Mouse (Mus musculus): Measurements from ENCODE around the gene Gm45808.
"Not testable (repeated sequence)": the region's sequence is repeated elsewhere in the genome, so short reads cannot be mapped to it uniquely, and the experiment has no call there.

The Gm45808 gene

DNA sequence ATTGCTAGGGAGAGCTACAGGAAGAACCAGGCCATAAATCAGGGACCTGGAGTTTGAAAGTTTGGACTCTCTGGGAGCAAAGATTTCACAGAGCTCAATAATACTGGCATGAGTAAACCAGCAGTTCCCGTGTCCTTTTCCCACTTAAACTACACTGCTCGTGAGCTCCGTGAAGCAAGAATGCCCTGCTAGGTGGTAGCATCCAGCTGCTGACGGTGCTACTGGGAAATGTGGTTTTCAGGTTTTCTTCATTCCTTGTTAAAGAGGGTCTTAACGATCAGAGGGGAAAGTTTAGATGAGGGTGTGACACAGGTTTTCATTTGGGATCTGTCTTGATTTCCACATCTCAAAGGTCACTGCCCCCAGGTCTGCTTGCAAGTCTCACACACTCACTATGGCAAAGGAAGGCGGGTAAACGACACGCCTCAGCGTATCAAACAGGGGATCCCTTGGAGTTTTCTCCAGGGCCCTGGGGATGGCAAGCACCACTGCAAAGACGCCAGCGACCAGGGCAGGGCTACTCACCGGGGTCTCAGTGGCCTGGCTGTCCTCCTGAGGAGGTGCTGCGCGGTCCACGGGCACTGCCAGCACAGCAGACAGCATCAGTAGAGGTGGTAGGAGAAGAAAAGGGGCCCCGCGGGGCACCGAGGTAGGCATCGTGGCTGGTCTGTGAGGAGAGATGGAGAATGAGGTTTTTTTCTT is 22.7 kb upstream of the Gm45808 start:
- DNase-seq (ENCODE audit: low read depth, low spot score) = no peak

DNA sequence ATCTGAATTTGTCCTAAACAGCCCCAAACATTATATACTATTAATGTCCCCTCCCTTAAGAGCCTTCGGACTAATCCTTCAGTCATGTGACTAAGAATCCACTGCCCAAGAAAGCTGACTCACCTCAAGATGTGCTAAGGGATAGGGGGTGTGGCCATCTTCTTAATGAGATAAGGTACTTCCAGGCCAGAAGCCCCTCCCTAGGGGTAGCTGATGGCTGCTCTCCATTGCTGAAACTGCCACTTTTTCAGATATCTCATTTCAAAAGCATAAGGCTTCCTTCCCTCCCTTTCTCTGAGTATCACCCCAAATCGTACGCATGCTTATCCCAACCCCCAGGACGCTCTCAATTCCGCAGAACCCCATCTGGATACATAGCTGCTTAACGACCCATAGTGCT is 21.9 kb upstream of the Gm45808 start:
- no peak for DNase-seq (ENCODE audit: low read depth, low spot score)

DNA sequence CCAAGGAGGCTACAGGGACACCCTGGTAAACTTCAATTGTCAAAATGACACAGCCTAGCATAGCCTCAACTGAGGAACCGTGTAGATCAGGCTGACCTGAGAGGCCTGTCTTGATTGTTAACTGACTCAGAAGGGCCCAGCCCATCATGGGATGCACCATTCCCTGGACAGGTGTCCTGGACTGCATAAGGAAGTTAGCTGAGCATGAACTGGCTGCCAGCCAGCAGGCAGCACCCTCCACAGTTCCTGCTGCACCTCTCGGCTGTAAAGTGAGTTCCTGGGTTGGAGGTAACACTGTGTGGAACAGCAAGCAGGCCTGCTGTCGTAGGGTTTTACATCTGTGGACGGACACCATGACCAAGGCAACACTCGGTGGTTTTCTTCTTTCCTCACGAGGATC is 21.0 kb upstream of the Gm45808 start:
- DNase-seq (ENCODE audit: low read depth, low spot score) = no peak

- DNase-seq (ENCODE audit: low read depth, low spot score) = no peak
Measured at GRCm38 (mm10) chr7:45498427-45498826, 11.8 kb upstream of the Gm45808 start.

GRCm38 (mm10) chr7:45494548-45494947 is 7.9 kb upstream of the Gm45808 start:
- no peak for DNase-seq (ENCODE audit: low read depth, low spot score)

GRCm38 (mm10) chr7:45492951-45493350 is 6.3 kb upstream of the Gm45808 start:
- DNase-seq (ENCODE audit: low read depth, low spot score) = no peak

DNA sequence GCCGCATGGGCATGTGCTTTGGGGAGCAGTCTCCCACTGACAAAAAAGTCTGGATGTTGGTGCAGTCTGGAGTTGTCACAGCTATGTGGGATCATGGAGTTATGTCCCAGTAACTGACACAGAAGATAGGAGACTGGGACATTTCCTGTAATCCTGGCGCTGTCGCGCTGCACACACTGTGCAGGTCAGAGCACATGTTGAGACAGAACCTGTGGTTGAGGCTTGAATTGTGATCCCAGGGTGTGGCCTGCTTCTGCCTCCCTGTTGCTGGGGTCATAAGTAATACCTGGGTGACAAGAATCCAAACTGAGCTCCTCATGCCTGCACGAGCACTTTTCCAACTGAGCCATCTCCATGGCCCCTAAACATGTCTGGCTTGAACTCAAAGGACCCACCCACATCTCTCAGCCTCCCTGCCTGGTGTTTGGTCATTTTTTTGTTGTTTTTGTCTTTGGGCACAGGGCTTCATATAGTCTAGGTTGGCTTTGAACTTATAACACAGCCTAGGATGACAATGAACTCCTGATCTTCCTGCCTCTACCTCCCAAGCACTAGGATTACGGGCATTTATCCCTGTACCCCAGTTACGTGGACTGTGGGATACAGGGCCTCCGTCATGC is 5.7 kb upstream of the Gm45808 start:
- no peak for DNase-seq (ENCODE audit: low read depth, low spot score)

DNA sequence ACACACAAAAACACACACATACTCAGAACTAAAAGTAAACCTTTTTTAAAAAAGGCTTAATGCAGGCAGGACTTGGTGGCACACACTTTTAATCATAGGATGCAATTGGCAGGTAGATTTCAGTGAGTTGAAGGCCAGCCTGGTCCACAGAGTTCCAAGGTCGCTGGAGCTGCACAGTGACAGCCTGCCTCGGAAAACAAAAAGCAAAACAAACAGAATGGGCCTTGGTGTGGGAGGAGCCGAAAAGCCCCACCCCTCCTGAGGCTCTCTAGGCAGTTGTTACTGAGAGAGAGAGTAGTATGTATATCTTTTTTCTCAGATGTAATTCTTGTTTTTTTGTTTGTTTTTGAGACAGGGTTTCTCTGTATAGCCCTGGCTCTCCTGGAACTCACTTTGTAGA is 4.7 kb upstream of the Gm45808 start:
- no peak for DNase-seq (ENCODE audit: low read depth, low spot score)

GRCm38 (mm10) chr7:45490822-45491221 is 4.2 kb upstream of the Gm45808 start:
- DNase-seq (ENCODE audit: low read depth, low spot score) = no peak

GRCm38 (mm10) chr7:45489578-45489977 is 3.0 kb upstream of the Gm45808 start:
- no peak for DNase-seq (ENCODE audit: low read depth, low spot score)

- DNase-seq (ENCODE audit: low read depth, low spot score) = no peak
Measured at GRCm38 (mm10) chr7:45488293-45489204, 1.9 kb upstream of the Gm45808 start, which contains the start of gene Dhdh. Dhdh (minus strand) TSS chr7:45488805.

GRCm38 (mm10) chr7:45487861-45488292 is 1.3 kb upstream of the Gm45808 start:
- DNase-seq (ENCODE audit: low read depth, low spot score) = no peak

DNA sequence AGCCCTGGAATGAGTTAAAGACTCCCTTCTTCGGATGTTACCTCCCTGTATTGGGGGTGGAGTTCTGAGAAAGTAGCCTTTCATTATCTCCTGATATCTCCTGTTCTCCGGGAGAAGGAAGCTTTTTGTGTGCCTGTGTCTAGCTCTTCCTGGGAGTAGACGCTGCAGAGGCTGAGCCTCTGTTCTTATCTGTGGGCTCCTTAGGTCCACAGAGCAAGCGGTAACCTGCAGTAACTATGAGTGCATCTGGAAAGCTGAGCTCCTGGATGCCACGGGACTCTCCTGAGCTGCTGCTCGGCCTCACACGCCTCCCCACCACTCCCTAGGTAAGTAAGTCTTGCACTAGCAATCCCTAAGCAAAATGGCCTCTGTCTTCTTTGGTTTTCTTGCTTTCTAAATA is 453 bp downstream of the Gm45808 start:
- no peak for DNase-seq (ENCODE audit: low read depth, low spot score)

- not testable (repeated sequence) for DNase-seq (ENCODE audit: low read depth, low spot score)
Measured at GRCm38 (mm10) chr7:45484985-45485384, 1.6 kb downstream of the Gm45808 start.

- no peak for DNase-seq (ENCODE audit: low read depth, low spot score)
Measured at GRCm38 (mm10) chr7:45482166-45482565, 4.4 kb downstream of the Gm45808 start.

- no peak for DNase-seq (ENCODE audit: low read depth, low spot score)
Measured at GRCm38 (mm10) chr7:45481374-45481927, 5.2 kb downstream of the Gm45808 start, which contains the start of gene Tulp2. Tulp2 (plus strand) TSS chr7:45481877.

GRCm38 (mm10) chr7:45480310-45480709 is 6.3 kb downstream of the Gm45808 start:
- DNase-seq (ENCODE audit: low read depth, low spot score) = not testable (repeated sequence)

DNA sequence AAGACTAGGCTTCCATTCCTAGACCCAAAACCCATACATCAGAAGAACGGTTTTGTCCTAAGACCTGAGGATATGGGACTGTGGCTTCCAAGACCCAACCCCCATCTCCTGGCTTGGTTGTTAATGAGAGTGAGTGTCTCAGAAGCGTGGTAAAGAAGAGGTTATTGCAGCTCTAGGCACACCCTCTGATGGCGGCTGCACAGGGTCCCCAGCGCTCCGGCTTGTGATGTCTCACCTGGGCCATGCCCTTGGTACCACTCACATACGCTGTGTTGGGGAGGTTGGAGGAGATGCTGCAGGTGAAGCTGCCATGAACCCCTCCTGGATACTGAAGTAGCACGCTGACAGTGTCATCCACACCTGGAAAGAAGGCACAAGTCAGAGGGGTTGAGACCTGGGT is 7.8 kb downstream of the Gm45808 start:
- no peak for DNase-seq (ENCODE audit: low read depth, low spot score)

- DNase-seq (ENCODE audit: low read depth, low spot score) = no peak
Measured at GRCm38 (mm10) chr7:45477003-45477402, 9.6 kb downstream of the Gm45808 start.

DNA sequence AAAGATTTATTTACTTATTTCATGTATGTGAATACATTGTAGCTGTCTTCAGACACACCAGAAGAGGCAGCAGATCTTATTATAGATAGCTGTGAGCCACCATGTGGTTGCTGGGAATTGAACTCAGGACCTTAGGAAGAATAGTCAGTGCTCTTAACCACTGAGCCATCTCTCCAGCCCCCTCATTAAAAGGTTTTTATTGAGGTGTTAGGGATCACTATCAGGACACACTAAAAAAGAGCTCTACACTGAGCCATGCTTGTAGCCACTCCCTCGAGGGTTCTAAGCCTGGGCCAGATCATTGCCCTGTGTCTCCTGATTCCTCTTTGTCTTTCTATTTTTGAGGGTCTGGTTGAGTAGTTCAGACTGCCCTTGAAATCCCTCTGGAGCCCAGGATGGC is 10.2 kb downstream of the Gm45808 start:
- no peak for DNase-seq (ENCODE audit: low read depth, low spot score)

DNA sequence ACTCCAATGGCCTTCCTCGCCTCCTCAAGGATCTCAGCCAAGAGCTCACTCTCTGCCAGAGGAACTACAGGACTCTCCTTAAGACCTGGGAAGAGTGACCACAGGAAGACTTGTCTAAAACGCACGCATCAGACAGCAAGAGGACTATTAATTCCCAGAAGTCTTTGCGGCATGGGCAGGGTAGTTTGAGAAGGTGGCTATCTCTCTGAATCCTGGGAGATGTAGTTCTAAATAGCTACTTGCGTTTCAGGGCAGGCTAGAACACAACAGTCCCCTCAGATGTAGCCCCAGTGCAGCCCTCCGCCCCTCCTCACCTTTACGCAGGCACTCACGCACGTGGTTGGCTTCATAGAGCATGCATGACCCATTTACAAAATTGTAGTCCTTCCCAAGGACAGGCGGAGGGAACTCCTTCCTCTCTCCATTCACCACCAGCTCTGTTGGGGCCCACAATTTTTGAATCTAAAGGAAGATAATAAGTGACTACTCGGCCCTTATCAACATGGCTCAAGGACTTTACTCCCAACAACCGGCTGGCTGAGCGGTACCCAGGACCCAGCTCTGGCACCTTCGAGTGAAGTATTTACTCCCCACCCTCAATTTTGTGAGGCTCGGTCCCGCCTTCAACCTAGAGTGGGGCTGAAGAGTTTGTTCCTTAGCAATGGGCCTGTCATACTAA is 11.2 kb downstream of the Gm45808 start:
- DNase-seq (ENCODE audit: low read depth, low spot score) = no peak
